20 mouse cellular contexts compared by ENCODE assay signal in genomic region chr8:93973831-93974375, GRCm38 (mm10). TPM values are rescaled to one million over a fixed set of nuclear protein-coding genes. Genes with fewer than 3 reads are reported as not detected.
DNase-seq lines count a peak whose midpoint lies in the region; ATAC-seq lines count a peak whose summit lies in the region.
"Had no signal": no experiment of that assay in that cellular context is flagged by ENCODE, and none has a peak within 500 bp of the region (broad histone marks: within the 10 kb centered on the region; RNA-seq: fewer than 3 reads in every experiment).

No protein-coding gene starts in this region.

- H3K27ac ChIP-seq in heart, embryonic 10.5 days, result no peak overlapping the region
- H3K27ac ChIP-seq in intestine, embryonic 15.5 days, result no peak overlapping the region
- H3K27ac ChIP-seq in liver, embryonic 15.5 days (replicated peaks), result peak overlapping the region; percentile 48; the same call in 1 of the 2 replicates
- H3K27ac ChIP-seq: embryonic facial prominence, embryonic 13.5 days; gastrocnemius, adult 2 months; heart, embryonic 15.5 days; neural tube, embryonic 15.5 days; stomach, embryonic 15.5 days had no signal

- H3K9me3 ChIP-seq in heart, embryonic 10.5 days, result no peaks in the 10 kb centered on the region
- H3K9me3 ChIP-seq in intestine, embryonic 15.5 days, result no peaks in the 10 kb centered on the region
- no peaks in the 10 kb centered on the region for H3K9me3 ChIP-seq in liver, embryonic 15.5 days (replicated peaks)
- H3K9me3 ChIP-seq: embryonic facial prominence, embryonic 13.5 days; heart, embryonic 15.5 days; neural tube, embryonic 15.5 days; stomach, embryonic 15.5 days had no signal

- intact Hi-C loops in heart, postnatal 14 days (cut with DNase I), result no loop called here

- H3K4me3 ChIP-seq in heart, embryonic 10.5 days, result no peak overlapping the region
- no peak overlapping the region for H3K4me3 ChIP-seq in intestine, embryonic 15.5 days (replicated peaks)
- no peak overlapping the region for H3K4me3 ChIP-seq in liver, embryonic 15.5 days (replicated peaks)
- H3K4me3 ChIP-seq: embryonic facial prominence, embryonic 13.5 days; gastrocnemius, adult 2 months; heart, embryonic 15.5 days; neural tube, embryonic 15.5 days; stomach, embryonic 15.5 days had no signal

- WGBS in heart, embryonic 10.5 days, result 91% methylated on average over 13 of the region's 13 CpGs
- 92% methylated on average over 13 of the region's 13 CpGs for WGBS in intestine, embryonic 15.5 days
- WGBS in liver, embryonic 15.5 days (ENCODE audit: insufficient replicate concordance), result 89% methylated on average over 13 of the region's 13 CpGs

- no peaks in the 10 kb centered on the region for H3K27me3 ChIP-seq in heart, embryonic 10.5 days (ENCODE audit: insufficient read depth, poor library complexity, severe bottlenecking)
- no peaks in the 10 kb centered on the region for H3K27me3 ChIP-seq in intestine, embryonic 15.5 days (replicated peaks)
- no peaks in the 10 kb centered on the region for H3K27me3 ChIP-seq in liver, embryonic 15.5 days
- H3K27me3 ChIP-seq: embryonic facial prominence, embryonic 13.5 days; heart, embryonic 15.5 days; neural tube, embryonic 15.5 days; Patski; stomach, embryonic 15.5 days had no signal

- DNase-seq in cerebellum, postnatal 36 days, result no peak
- peak; percentile 63 for DNase-seq in heart, embryonic 10.5 days (ENCODE audit: low spot score)
- DNase-seq in heart, postnatal 14 days, result no peak
- no peak for DNase-seq in spleen, adult 12 weeks (ENCODE audit: low spot score)
- DNase-seq in thymus, postnatal 14 days, result no peak
- DNase-seq: adrenal gland, adult 8-10 months; gastrocnemius, adult 2 months; kidney, adult 8-10 months; kidney, postnatal 14 days; lung, postnatal 36 days had no signal

- no peak overlapping the region for H3K4me2 ChIP-seq in intestine, embryonic 15.5 days (replicated peaks)
- no peak overlapping the region for H3K4me2 ChIP-seq in liver, embryonic 15.5 days
- H3K4me2 ChIP-seq: embryonic facial prominence, embryonic 13.5 days; heart, embryonic 15.5 days; neural tube, embryonic 15.5 days; stomach, embryonic 15.5 days had no signal

- 0 out of 2 replicates have a peak, but pooled peaks have one; percentile 10 for ATAC-seq in cerebellum, adult (ENCODE audit: insufficient number of reproducible peaks, low FRiP score, low TSS enrichment)
- ATAC-seq in intestine, embryonic 15.5 days, result peak; percentile 1; the same call in 1 of the 2 replicates
- no peak for ATAC-seq in liver, embryonic 15.5 days (ENCODE audit: insufficient read depth)
- ATAC-seq: forebrain, embryonic 16.5 days; midbrain, embryonic 16.5 days; Patski had no signal

- H3K9ac ChIP-seq in intestine, embryonic 15.5 days, result no peak overlapping the region
- no peak overlapping the region for H3K9ac ChIP-seq in liver, embryonic 15.5 days
- H3K9ac ChIP-seq: embryonic facial prominence, embryonic 13.5 days; heart, embryonic 15.5 days; neural tube, embryonic 15.5 days; stomach, embryonic 15.5 days had no signal

- peaks cover 82% of the 10 kb centered on the region for H3K36me3 ChIP-seq in heart, embryonic 10.5 days
- peaks cover 51% of the 10 kb centered on the region for H3K36me3 ChIP-seq in intestine, embryonic 15.5 days
- H3K36me3 ChIP-seq in liver, embryonic 15.5 days (replicated peaks), result peaks cover 92% of the 10 kb centered on the region

- H3K4me1 ChIP-seq in heart, embryonic 10.5 days, result 0 out of 2 replicates have a peak, but pooled peaks cover 4% of the 10 kb centered on the region
- no peaks in the 10 kb centered on the region for H3K4me1 ChIP-seq in intestine, embryonic 15.5 days (replicated peaks)
- H3K4me1 ChIP-seq in liver, embryonic 15.5 days (replicated peaks), result peaks cover 6% of the 10 kb centered on the region; the same call in 1 of the 2 replicates
- H3K4me1 ChIP-seq: heart, embryonic 15.5 days; neural tube, embryonic 15.5 days; stomach, embryonic 15.5 days had no signal

RNA-seq across cellular contexts. Expression of gene Amfr, which starts 38.7 kb away (rescaled TPM):
- 52.1 and 57.9 TPM in 2 replicates for polyA plus RNA-seq in heart, embryonic 10.5 days (2016; fragmentation: Nextera tagmentation; extraction: Ambion mirVana)
- total RNA-seq in heart, postnatal 14 days (2021), result 100 to 1,000 TPM; 108 to 112 TPM
- 47.5 and 51.7 TPM in 2 replicates for polyA plus RNA-seq in intestine, embryonic 15.5 days (2015; fragmentation: Nextera tagmentation; extraction: Ambion mirVana)
- 52.2 and 59.4 TPM in 2 replicates for polyA plus RNA-seq in liver, embryonic 15.5 days (2015; fragmentation: Nextera tagmentation; extraction: Ambion mirVana)
